Mouse (Mus musculus): ENCODE data around the gene Cep70. TPM values are rescaled to one million over a fixed set of nuclear protein-coding genes. Genes with fewer than 3 reads are reported as not detected.

The Cep70 gene
- polyA plus RNA-seq (2014; fragmentation: Nextera tagmentation; extraction: Ambion mirVana): 52.6 and 53.2 TPM in 2 replicates

- no peaks in the 10 kb centered on the region for H3K36me3 ChIP-seq (replicated peaks; ENCODE audit: control insufficient read depth, insufficient read depth, low read depth, low read length)
- no peaks in the 10 kb centered on the region for H3K4me1 ChIP-seq (ENCODE audit: control insufficient read depth, insufficient read depth, low read length)
- DNase-seq (ENCODE audit: low spot score): peak; percentile 98
- ATAC-seq (replicated peaks; ENCODE audit: insufficient number of reproducible peaks, low FRiP score, low TSS enrichment, low read depth): peak; percentile 93
- no peaks in the 10 kb centered on the region for H3K27me3 ChIP-seq (ENCODE audit: control insufficient read depth, insufficient read depth, low read length)
- H3K4me3 ChIP-seq (ENCODE audit: low read depth, low read length): peak within 1 kb of the TSS; percentile 57
- H3K27ac ChIP-seq (replicated peaks; ENCODE audit: low read depth, low read length): no peak within 1 kb of the TSS
- under 1% methylated on average over 64 of the region's 66 CpGs for WGBS
- H3K4me2 ChIP-seq (ENCODE audit: low read depth, low read length): peak within 1 kb of the TSS; percentile 54
- peak within 1 kb of the TSS; percentile 60 for H3K9ac ChIP-seq (replicated peaks; ENCODE audit: low read length)
- no peaks in the 10 kb centered on the region for H3K9me3 ChIP-seq (replicated peaks; ENCODE audit: control insufficient read depth, low read length)
These were observed at the start of gene Cep70 for GRCm38 (mm10) chr9:99243190-99243894. Cep70 (plus strand) TSS chr9:99243367.

GRCm38 (mm10) chr9:99212643-99213042 lies 30.5 kb upstream of the Cep70 start:
- WGBS: 78% methylated on average over 2 of the region's 2 CpGs
- no peaks in the 10 kb centered on the region for H3K4me1 ChIP-seq (ENCODE audit: control insufficient read depth, insufficient read depth, low read length)

GRCm38 (mm10) chr9:99216182-99216581 lies 27.0 kb upstream of the Cep70 start:
- ATAC-seq (replicated peaks; ENCODE audit: insufficient number of reproducible peaks, low FRiP score, low TSS enrichment, low read depth): no peak
- WGBS: 70% methylated on average over 2 of the region's 2 CpGs
- no peaks in the 10 kb centered on the region for H3K27me3 ChIP-seq (ENCODE audit: control insufficient read depth, insufficient read depth, low read length)
- H3K36me3 ChIP-seq (replicated peaks; ENCODE audit: control insufficient read depth, insufficient read depth, low read depth, low read length): no peaks in the 10 kb centered on the region
- DNase-seq (ENCODE audit: low spot score): no peak
- no peak overlapping the region for H3K4me3 ChIP-seq (ENCODE audit: low read depth, low read length)
- H3K9me3 ChIP-seq (replicated peaks; ENCODE audit: control insufficient read depth, low read length): no peaks in the 10 kb centered on the region
- H3K27ac ChIP-seq (replicated peaks; ENCODE audit: low read depth, low read length): no peak overlapping the region
- no peak overlapping the region for H3K4me2 ChIP-seq (ENCODE audit: low read depth, low read length)
- H3K4me1 ChIP-seq (ENCODE audit: control insufficient read depth, insufficient read depth, low read length): no peaks in the 10 kb centered on the region
- H3K9ac ChIP-seq (replicated peaks; ENCODE audit: low read length): no peak overlapping the region

More at GRCm38 (mm10) chr9:99212643-99213042, 30.5 kb upstream of the Cep70 start:
- Histone ChIP-seq H3K27ac (replicated peaks; ENCODE audit: low read depth, low read length) (no peak overlapping the region), H3K4me2 (ENCODE audit: low read depth, low read length) (no peak overlapping the region), H3K27me3 (ENCODE audit: control insufficient read depth, insufficient read depth, low read length) (no peaks in the 10 kb centered on the region), H3K9me3 (replicated peaks; ENCODE audit: control insufficient read depth, low read length) (no peaks in the 10 kb centered on the region), H3K4me3 (ENCODE audit: low read depth, low read length) (no peak overlapping the region), H3K36me3 (replicated peaks; ENCODE audit: control insufficient read depth, insufficient read depth, low read depth, low read length) (no peaks in the 10 kb centered on the region), H3K9ac (replicated peaks; ENCODE audit: low read length) (no peak overlapping the region)
- ATAC-seq (replicated peaks; ENCODE audit: insufficient number of reproducible peaks, low FRiP score, low TSS enrichment, low read depth): no peak
- no peak for DNase-seq (ENCODE audit: low spot score)

- WGBS: 23% methylated on average over 6 of the region's 6 CpGs
These were observed 25.0 kb upstream of the Cep70 start for GRCm38 (mm10) chr9:99217999-99218719.

GRCm38 (mm10) chr9:99221636-99222035 lies 21.5 kb upstream of the Cep70 start:
- H3K4me1 ChIP-seq (ENCODE audit: control insufficient read depth, insufficient read depth, low read length): no peaks in the 10 kb centered on the region
- no peak for ATAC-seq (replicated peaks; ENCODE audit: insufficient number of reproducible peaks, low FRiP score, low TSS enrichment, low read depth)
- no peak overlapping the region for H3K4me2 ChIP-seq (ENCODE audit: low read depth, low read length)
- H3K27ac ChIP-seq (replicated peaks; ENCODE audit: low read depth, low read length): no peak overlapping the region
- WGBS: 84% methylated on average over 4 of the region's 4 CpGs
- no peaks in the 10 kb centered on the region for H3K27me3 ChIP-seq (ENCODE audit: control insufficient read depth, insufficient read depth, low read length)
- no peaks in the 10 kb centered on the region for H3K36me3 ChIP-seq (replicated peaks; ENCODE audit: control insufficient read depth, insufficient read depth, low read depth, low read length)
- H3K9ac ChIP-seq (replicated peaks; ENCODE audit: low read length): no peak overlapping the region
- no peak overlapping the region for H3K4me3 ChIP-seq (ENCODE audit: low read depth, low read length)
- DNase-seq (ENCODE audit: low spot score): no peak
- no peaks in the 10 kb centered on the region; the same call in 1 of the 2 replicates for H3K9me3 ChIP-seq (replicated peaks; ENCODE audit: control insufficient read depth, low read length)

More at GRCm38 (mm10) chr9:99217999-99218719, 25.0 kb upstream of the Cep70 start:
- ATAC-seq (replicated peaks; ENCODE audit: insufficient number of reproducible peaks, low FRiP score, low TSS enrichment, low read depth) (peak; percentile 44; the same call in 1 of the 2 replicates), DNase-seq (ENCODE audit: low spot score) (peak; percentile 86)
- Histone ChIP-seq H3K9me3 (replicated peaks; ENCODE audit: control insufficient read depth, low read length) (no peaks in the 10 kb centered on the region; the same call in 1 of the 2 replicates), H3K27ac (replicated peaks; ENCODE audit: low read depth, low read length) (no peak overlapping the region), H3K4me3 (ENCODE audit: low read depth, low read length) (no peak overlapping the region), H3K36me3 (replicated peaks; ENCODE audit: control insufficient read depth, insufficient read depth, low read depth, low read length) (no peaks in the 10 kb centered on the region), H3K4me2 (ENCODE audit: low read depth, low read length) (no peak overlapping the region), H3K4me1 (ENCODE audit: control insufficient read depth, insufficient read depth, low read length) (no peaks in the 10 kb centered on the region), H3K9ac (replicated peaks; ENCODE audit: low read length) (no peak overlapping the region), H3K27me3 (ENCODE audit: control insufficient read depth, insufficient read depth, low read length) (no peaks in the 10 kb centered on the region)

- Histone ChIP-seq H3K27ac (replicated peaks; ENCODE audit: low read depth, low read length) (no peak overlapping the region), H3K4me3 (ENCODE audit: low read depth, low read length) (no peak overlapping the region), H3K27me3 (ENCODE audit: control insufficient read depth, insufficient read depth, low read length) (no peaks in the 10 kb centered on the region), H3K4me1 (ENCODE audit: control insufficient read depth, insufficient read depth, low read length) (no peaks in the 10 kb centered on the region), H3K36me3 (replicated peaks; ENCODE audit: control insufficient read depth, insufficient read depth, low read depth, low read length) (no peaks in the 10 kb centered on the region), H3K9ac (replicated peaks; ENCODE audit: low read length) (no peak overlapping the region), H3K4me2 (ENCODE audit: low read depth, low read length) (no peak overlapping the region), H3K9me3 (replicated peaks; ENCODE audit: control insufficient read depth, low read length) (no peaks in the 10 kb centered on the region; the same call in 1 of the 2 replicates)
- DNase-seq (ENCODE audit: low spot score) (no peak), ATAC-seq (replicated peaks; ENCODE audit: insufficient number of reproducible peaks, low FRiP score, low TSS enrichment, low read depth) (no peak)
- 63% methylated on average over 3 of the region's 3 CpGs for WGBS
These were observed 18.6 kb upstream of the Cep70 start for GRCm38 (mm10) chr9:99224583-99224982.

- Histone ChIP-seq H3K9ac (replicated peaks; ENCODE audit: low read length) (no peak overlapping the region), H3K9me3 (replicated peaks; ENCODE audit: control insufficient read depth, low read length) (no peaks in the 10 kb centered on the region), H3K27ac (replicated peaks; ENCODE audit: low read depth, low read length) (no peak overlapping the region), H3K36me3 (replicated peaks; ENCODE audit: control insufficient read depth, insufficient read depth, low read depth, low read length) (no peaks in the 10 kb centered on the region), H3K4me1 (ENCODE audit: control insufficient read depth, insufficient read depth, low read length) (no peaks in the 10 kb centered on the region), H3K4me2 (ENCODE audit: low read depth, low read length) (no peak overlapping the region), H3K27me3 (ENCODE audit: control insufficient read depth, insufficient read depth, low read length) (no peaks in the 10 kb centered on the region), H3K4me3 (ENCODE audit: low read depth, low read length) (no peak overlapping the region)
- DNase-seq (ENCODE audit: low spot score) (no peak), ATAC-seq (replicated peaks; ENCODE audit: insufficient number of reproducible peaks, low FRiP score, low TSS enrichment, low read depth) (no peak)
- 89% methylated on average over 14 of the region's 14 CpGs for WGBS
These were observed 13.7 kb upstream of the Cep70 start for GRCm38 (mm10) chr9:99229450-99229849.

GRCm38 (mm10) chr9:99237139-99237538 lies 6.0 kb upstream of the Cep70 start, which contains the start of gene Faiml:
Faiml (minus strand) TSS chr9:99237239.
- ATAC-seq (replicated peaks; ENCODE audit: insufficient number of reproducible peaks, low FRiP score, low TSS enrichment, low read depth): no peak
- 87% methylated on average over 14 of the region's 14 CpGs for WGBS
- no peaks in the 10 kb centered on the region for H3K27me3 ChIP-seq (ENCODE audit: control insufficient read depth, insufficient read depth, low read length)
- no peak within 1 kb of the TSS for H3K4me2 ChIP-seq (ENCODE audit: low read depth, low read length)
- no peak within 1 kb of the TSS for H3K9ac ChIP-seq (replicated peaks; ENCODE audit: low read length)
- H3K36me3 ChIP-seq (replicated peaks; ENCODE audit: control insufficient read depth, insufficient read depth, low read depth, low read length): no peaks in the 10 kb centered on the region
- H3K4me1 ChIP-seq (ENCODE audit: control insufficient read depth, insufficient read depth, low read length): no peaks in the 10 kb centered on the region
- DNase-seq (ENCODE audit: low spot score): no peak
- no peak within 1 kb of the TSS for H3K4me3 ChIP-seq (ENCODE audit: low read depth, low read length)
- H3K9me3 ChIP-seq (replicated peaks; ENCODE audit: control insufficient read depth, low read length): no peaks in the 10 kb centered on the region
- H3K27ac ChIP-seq (replicated peaks; ENCODE audit: low read depth, low read length): no peak within 1 kb of the TSS
